Mouse (Mus musculus) heart, embryonic 12.5 days (tissue): Measurements from ENCODE around the gene Shc3. TPM values are rescaled to one million over a fixed set of nuclear protein-coding genes. Genes with fewer than 3 reads are reported as not detected.

Experiments used
- ATAC-seq: fragments of 200-750 bp; cut with Nextera tagmentation; 2 replicates; pipeline ENCODE4 v1.8.0; 2017; ENCODE audit warnings: moderate TSS enrichment, moderate library complexity; ENCODE audit not compliant: insufficient number of reproducible peaks, low FRiP score
- H3K27ac ChIP-seq: fragments of 300-500 bp; sonication (generic); 2 replicates; pipeline ENCODE4 v1.5.1; 2016; ENCODE audit warnings: mild to moderate bottlenecking, moderate library complexity; ENCODE audit not compliant: poor library complexity, severe bottlenecking
- H3K27me3 ChIP-seq: fragments of 300-500 bp; sonication (generic); replicated peaks from 2 replicates; pipeline ENCODE4 v1.6.1; 2016; ENCODE audit warnings: mild to moderate bottlenecking, moderate library complexity
- H3K36me3 ChIP-seq: fragments of 300-500 bp; sonication (generic); 2 replicates; pipeline ENCODE4 v1.6.1; 2016; ENCODE audit warnings: mild to moderate bottlenecking, moderate library complexity
- H3K4me1 ChIP-seq: fragments of 300-500 bp; sonication (generic); replicated peaks from 2 replicates; pipeline ENCODE4 v1.6.1; 2016; ENCODE audit warnings: mild to moderate bottlenecking
- H3K4me2 ChIP-seq: fragments of 300-500 bp; sonication (generic); 2 replicates; pipeline ENCODE4 v1.6.1; 2016; ENCODE audit warnings: mild to moderate bottlenecking, moderate library complexity
- H3K4me3 ChIP-seq: fragments of 300-500 bp; sonication (generic); 2 replicates; pipeline ENCODE4 v1.5.1; 2016; ENCODE audit warnings: mild to moderate bottlenecking
- H3K9ac ChIP-seq: fragments of 300-500 bp; sonication (generic); 2 replicates; pipeline ENCODE4 v1.6.1; 2016; ENCODE audit warnings: mild to moderate bottlenecking, moderate library complexity
- H3K9me3 ChIP-seq: fragments of 300-500 bp; sonication (generic); replicated peaks from 2 replicates; pipeline ENCODE4 v1.6.1; 2016; ENCODE audit warnings: mild to moderate bottlenecking, moderate library complexity
- WGBS: fragments of 180-500 bp; shearing (Covaris S2); methylation state at CpG from one replicate; pipeline ENCODE4 v1.1.7; 2016; 5-methylcytosine and 5-hydroxymethylcytosine counted together
- polyA plus RNA-seq: library from polyadenylated mRNA; unstranded; fragments of >200 nt; fragmentation: Nextera tagmentation; extraction: Ambion mirVana; gene quantifications from 2 replicates; pipeline ENCODE4 v1.2.1, GENCODE M21; 2016

Shc3 gene
- 0.26 and 0.32 TPM in 2 replicates for polyA plus RNA-seq

DNA sequence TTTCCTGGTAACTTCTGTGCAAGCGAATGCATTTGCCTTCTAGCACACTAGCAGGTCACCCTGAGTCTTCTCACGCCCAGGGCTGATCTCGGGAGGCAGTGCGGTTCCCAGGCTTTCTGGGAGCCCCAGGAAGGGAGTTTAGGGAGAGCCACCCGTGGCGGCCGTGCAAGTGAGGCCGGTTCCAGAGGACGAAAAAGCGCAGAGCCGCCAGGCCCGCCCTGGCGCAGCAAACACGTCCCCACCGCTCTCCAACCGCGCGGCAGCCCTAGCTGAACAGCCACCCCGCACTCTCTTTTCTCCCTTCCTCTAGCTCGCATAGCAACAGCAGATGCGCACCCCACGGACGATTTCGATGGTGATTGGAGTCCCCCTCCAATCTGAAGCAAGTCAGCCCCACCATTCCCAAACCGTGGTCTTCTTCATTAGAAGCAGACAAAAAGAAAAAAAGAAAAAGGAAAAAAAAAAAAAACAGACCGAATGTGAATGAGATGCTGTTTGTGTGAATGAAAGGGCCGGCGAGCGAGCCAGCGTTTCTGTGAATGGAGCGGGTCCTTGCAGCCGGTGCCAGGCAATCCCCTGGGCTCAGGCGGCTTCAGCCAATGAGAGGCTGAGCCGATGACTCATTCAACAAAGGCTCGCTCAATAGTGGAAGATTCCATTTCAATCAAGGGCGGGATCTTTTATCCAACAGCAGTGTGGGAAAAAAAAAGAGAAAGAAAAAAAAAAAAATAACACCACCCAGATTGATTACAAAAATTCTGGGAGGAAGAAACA, at the start of gene Shc3:
TSS of gene Shc3 (minus strand) at position 509 of the 774 bp plus-strand sequence.
- H3K36me3 ChIP-seq, result no peaks in the 10 kb centered on the region
- ATAC-seq, result peak; percentile 64; the same call in 1 of the 2 replicates
- peaks cover 52% of the 10 kb centered on the region for H3K27me3 ChIP-seq
- H3K9ac ChIP-seq, result peak within 1 kb of the TSS; percentile 66
- peak within 1 kb of the TSS; percentile 81 for H3K4me2 ChIP-seq
- H3K4me3 ChIP-seq, result peak within 1 kb of the TSS; percentile 51
- peaks cover 38% of the 10 kb centered on the region for H3K4me1 ChIP-seq
- no peaks in the 10 kb centered on the region for H3K9me3 ChIP-seq
- H3K27ac ChIP-seq, result no peak within 1 kb of the TSS
- WGBS, result under 1% methylated on average over 36 of the region's 36 CpGs

DNA sequence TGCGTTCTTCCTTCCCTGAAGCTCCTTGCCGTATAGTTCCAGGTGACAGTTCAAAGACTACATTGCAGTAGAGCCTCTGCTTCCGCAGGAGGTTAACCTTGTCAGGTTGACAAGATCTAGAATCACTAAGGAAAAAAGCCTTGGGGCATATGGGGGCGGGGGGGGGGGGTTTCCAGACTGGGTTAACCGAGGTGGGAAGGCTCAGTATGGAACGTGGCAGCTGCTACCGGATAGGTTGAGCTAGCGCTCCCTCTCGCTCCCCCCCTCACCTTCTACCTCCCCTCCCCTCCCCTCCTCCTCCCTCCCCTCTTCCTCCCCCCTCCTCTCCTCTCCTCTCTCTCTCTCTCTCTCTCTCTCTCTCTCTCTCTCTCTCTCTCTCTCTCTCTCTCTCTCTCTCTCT, 49.4 kb upstream of the Shc3 start:
- Histone ChIP-seq H3K27ac (no peak overlapping the region), H3K4me1 (peaks cover 5% of the 10 kb centered on the region; the same call in 1 of the 2 replicates), H3K9ac (no peak overlapping the region), H3K9me3 (no peaks in the 10 kb centered on the region), H3K27me3 (no peaks in the 10 kb centered on the region), H3K4me2 (no peak overlapping the region), H3K36me3 (no peaks in the 10 kb centered on the region), H3K4me3 (no peak overlapping the region)
- no peak for ATAC-seq
- 15% methylated on average over 7 of the region's 9 CpGs for WGBS

GRCm38 (mm10) chr13:51617861-51618260, 48.6 kb upstream of the Shc3 start:
- Histone ChIP-seq H3K9me3 (no peaks in the 10 kb centered on the region), H3K27me3 (no peaks in the 10 kb centered on the region), H3K4me1 (peaks cover 5% of the 10 kb centered on the region; the same call in 1 of the 2 replicates), H3K4me2 (peak overlapping the region; percentile 37), H3K4me3 (no peak overlapping the region), H3K36me3 (no peaks in the 10 kb centered on the region), H3K27ac (no peak overlapping the region), H3K9ac (no peak overlapping the region)
- no peak for ATAC-seq
- 16% methylated on average over 6 of the region's 6 CpGs for WGBS

GRCm38 (mm10) chr13:51617306-51617705, 48.1 kb upstream of the Shc3 start:
- no peaks in the 10 kb centered on the region for H3K36me3 ChIP-seq
- H3K27me3 ChIP-seq, result no peaks in the 10 kb centered on the region
- WGBS, result 49% methylated on average over 1 of the region's 1 CpGs
- no peak overlapping the region for H3K4me3 ChIP-seq
- H3K27ac ChIP-seq, result no peak overlapping the region
- H3K9me3 ChIP-seq, result no peaks in the 10 kb centered on the region
- no peak for ATAC-seq
- peaks cover 5% of the 10 kb centered on the region; the same call in 1 of the 2 replicates for H3K4me1 ChIP-seq
- no peak overlapping the region for H3K4me2 ChIP-seq
- H3K9ac ChIP-seq, result no peak overlapping the region

DNA sequence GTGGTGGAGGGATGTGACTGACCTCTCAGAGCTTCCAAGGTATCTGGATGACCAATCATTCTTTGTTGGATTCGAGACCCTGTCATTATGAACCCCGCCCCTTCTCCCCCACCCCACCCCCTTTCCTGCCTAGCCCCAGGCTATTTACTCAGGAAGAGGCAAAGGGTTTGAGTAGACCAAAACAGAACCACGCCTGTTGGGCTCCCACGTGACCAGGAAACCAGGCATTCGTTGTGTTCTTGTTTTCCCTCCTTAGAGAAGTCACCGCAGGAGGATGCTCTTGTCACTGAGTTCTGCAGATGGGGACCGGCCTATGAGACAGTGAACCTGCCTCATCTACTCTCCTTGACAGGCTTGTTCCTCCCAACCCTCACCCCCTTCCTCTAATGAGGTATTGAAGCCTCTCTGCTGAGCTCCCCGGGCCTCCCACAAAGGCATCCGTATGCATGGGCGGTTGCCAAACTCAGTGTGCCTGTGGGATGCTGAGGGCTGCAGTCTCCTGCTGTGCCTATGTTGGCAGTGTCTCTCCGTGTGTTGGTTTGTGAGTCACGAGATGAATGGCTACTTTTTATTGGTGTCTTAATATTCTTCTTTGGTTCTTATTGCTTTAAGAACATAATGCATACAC, 47.3 kb upstream of the Shc3 start:
- peaks cover 5% of the 10 kb centered on the region; the same call in 1 of the 2 replicates for H3K4me1 ChIP-seq
- WGBS, result 17% methylated on average over 12 of the region's 12 CpGs

DNA sequence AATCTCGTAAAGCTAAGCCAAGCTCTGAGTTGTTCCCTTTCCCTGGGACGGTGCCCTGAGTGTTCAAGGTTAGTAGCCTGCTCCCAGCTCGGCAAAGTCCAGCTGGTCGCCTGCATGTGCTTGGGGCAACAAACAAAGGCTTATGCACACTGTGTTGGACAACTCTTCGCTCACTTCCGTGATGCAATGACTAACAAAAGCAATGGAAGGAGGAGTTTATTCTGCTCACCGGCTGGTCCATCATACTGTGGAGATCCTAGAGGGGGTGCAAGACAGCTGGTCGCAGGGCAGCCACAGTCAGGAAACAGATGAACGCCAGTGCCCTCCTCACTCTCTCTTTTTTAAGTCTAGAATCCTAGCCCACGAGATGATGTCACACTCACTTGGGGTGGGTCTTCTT, 46.6 kb upstream of the Shc3 start:
- WGBS, result 59% methylated on average over 10 of the region's 10 CpGs
- ATAC-seq, result no peak

More for the DNA sequence above, 47.3 kb upstream of the Shc3 start:
- Histone ChIP-seq H3K9me3 (no peaks in the 10 kb centered on the region), H3K27ac (no peak overlapping the region), H3K9ac (no peak overlapping the region), H3K4me2 (no peak overlapping the region), H3K36me3 (no peaks in the 10 kb centered on the region), H3K4me3 (no peak overlapping the region), H3K27me3 (no peaks in the 10 kb centered on the region)
- no peak for ATAC-seq

GRCm38 (mm10) chr13:51611500-51611899, 42.3 kb upstream of the Shc3 start:
- ATAC-seq, result no peak
- H3K27ac ChIP-seq, result no peak overlapping the region
- no peaks in the 10 kb centered on the region for H3K36me3 ChIP-seq
- WGBS, result 56% methylated on average over 5 of the region's 5 CpGs
- no peak overlapping the region for H3K4me3 ChIP-seq
- 0 out of 2 replicates have a peak, but pooled peaks cover 4% of the 10 kb centered on the region for H3K4me1 ChIP-seq
- no peaks in the 10 kb centered on the region for H3K27me3 ChIP-seq
- H3K9me3 ChIP-seq, result 0 out of 2 replicates have a peak, but pooled peaks cover 3% of the 10 kb centered on the region
- H3K9ac ChIP-seq, result no peak overlapping the region
- peak overlapping the region; percentile 51; the same call in 1 of the 2 replicates for H3K4me2 ChIP-seq

More for the DNA sequence above, 46.6 kb upstream of the Shc3 start:
- Histone ChIP-seq H3K27me3 (no peaks in the 10 kb centered on the region), H3K4me2 (no peak overlapping the region), H3K9ac (no peak overlapping the region), H3K9me3 (no peaks in the 10 kb centered on the region), H3K27ac (no peak overlapping the region), H3K36me3 (no peaks in the 10 kb centered on the region), H3K4me3 (no peak overlapping the region), H3K4me1 (peaks cover 9% of the 10 kb centered on the region; the same call in 1 of the 2 replicates)

DNA sequence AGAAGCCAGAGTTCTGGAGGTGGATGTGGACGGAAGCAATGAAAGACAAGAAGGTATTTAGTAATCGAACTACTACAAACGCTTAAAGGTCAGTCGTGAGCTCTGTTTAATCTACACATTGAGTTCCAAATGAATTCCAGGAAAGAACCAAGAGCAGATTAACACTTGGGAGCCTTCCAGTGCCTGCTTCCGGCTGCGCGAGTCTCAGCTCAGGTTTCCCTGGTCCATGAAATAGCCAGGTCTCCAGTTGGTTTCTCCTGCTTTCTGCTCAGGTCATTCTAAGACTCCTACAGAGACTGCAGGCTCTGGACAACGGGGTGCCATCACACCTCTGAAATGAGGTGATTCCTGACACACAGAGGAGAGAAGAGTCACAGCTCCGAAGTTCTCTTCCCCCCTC, 41.8 kb upstream of the Shc3 start:
- Histone ChIP-seq H3K9me3 (0 out of 2 replicates have a peak, but pooled peaks cover 3% of the 10 kb centered on the region), H3K4me3 (no peak overlapping the region), H3K9ac (0 out of 2 replicates have a peak overlapping the region, but pooled peaks have one; percentile 7), H3K36me3 (no peaks in the 10 kb centered on the region), H3K4me2 (peak overlapping the region; percentile 51), H3K4me1 (0 out of 2 replicates have a peak, but pooled peaks cover 4% of the 10 kb centered on the region), H3K27me3 (no peaks in the 10 kb centered on the region), H3K27ac (no peak overlapping the region)
- no peak for ATAC-seq
- 10% methylated on average over 9 of the region's 9 CpGs for WGBS

GRCm38 (mm10) chr13:51609231-51609630, 40.0 kb upstream of the Shc3 start:
- Histone ChIP-seq H3K4me3 (no peak overlapping the region), H3K9ac (no peak overlapping the region), H3K9me3 (0 out of 2 replicates have a peak, but pooled peaks cover 3% of the 10 kb centered on the region), H3K36me3 (no peaks in the 10 kb centered on the region), H3K27me3 (no peaks in the 10 kb centered on the region), H3K4me2 (no peak overlapping the region), H3K4me1 (0 out of 2 replicates have a peak, but pooled peaks cover 4% of the 10 kb centered on the region), H3K27ac (no peak overlapping the region)
- WGBS, result 86% methylated on average over 7 of the region's 7 CpGs
- ATAC-seq, result no peak

DNA sequence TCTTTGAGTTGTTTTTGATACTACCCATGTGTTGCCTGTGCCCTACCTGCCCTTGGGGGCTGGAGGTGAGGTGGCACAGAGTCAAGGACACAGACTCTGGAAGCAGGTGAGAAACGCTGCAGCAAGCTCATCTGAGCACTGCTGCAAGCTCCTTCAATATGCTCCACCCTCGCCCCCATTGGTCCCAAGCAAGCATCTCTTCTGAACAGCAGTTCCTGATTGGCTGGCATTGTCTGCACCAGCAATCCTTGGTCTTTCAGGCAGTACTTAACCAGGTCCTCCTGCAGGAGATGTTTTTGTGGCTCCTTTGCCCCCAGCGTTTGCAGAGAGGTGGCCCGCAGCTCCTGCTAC, 34.6 kb upstream of the Shc3 start:
- Histone ChIP-seq H3K4me1 (peaks cover 10% of the 10 kb centered on the region; the same call in 1 of the 2 replicates), H3K4me2 (peak overlapping the region; percentile 55), H3K36me3 (no peaks in the 10 kb centered on the region), H3K9me3 (0 out of 2 replicates have a peak, but pooled peaks cover 3% of the 10 kb centered on the region), H3K27me3 (no peaks in the 10 kb centered on the region), H3K9ac (no peak overlapping the region), H3K4me3 (no peak overlapping the region), H3K27ac (no peak overlapping the region)
- no peak for ATAC-seq
- WGBS, result 52% methylated on average over 4 of the region's 4 CpGs
